Mouse (Mus musculus): ENCODE measurements around the gene Scel. TPM values are rescaled to one million over a fixed set of nuclear protein-coding genes. Genes with fewer than 3 reads are reported as not detected.

Scel gene
- polyA plus RNA-seq, 1 experiment from 2014 or later: 20.2 TPM

DNA sequence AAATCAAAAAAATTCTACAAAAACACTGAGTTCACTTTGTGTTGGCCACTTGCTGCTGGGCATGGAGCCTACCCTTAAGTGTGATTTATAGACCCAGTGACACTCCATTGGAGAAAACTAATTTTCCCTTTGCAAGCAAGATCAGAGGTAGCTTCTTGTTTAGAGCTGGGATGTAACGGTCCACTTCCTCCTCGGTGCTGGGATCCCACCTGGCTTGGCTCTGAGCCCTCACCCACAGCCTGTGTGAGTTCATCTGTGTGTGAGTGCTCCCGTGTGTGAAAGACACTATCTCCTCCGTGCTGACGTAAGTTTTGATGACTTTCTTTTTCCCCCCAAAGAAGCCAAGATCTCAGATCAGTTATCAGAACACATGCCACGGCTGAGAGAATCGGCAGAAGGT is 62.7 kb downstream of the Scel start:
- no peak overlapping the region for H3K4me3 ChIP-seq (replicated peaks)
- no peak for ATAC-seq (ENCODE audit: insufficient number of reproducible peaks, low FRiP score, low TSS enrichment, low read depth)
- no peaks in the 10 kb centered on the region for H3K27me3 ChIP-seq
- no peak overlapping the region for H3K9ac ChIP-seq
- H3K36me3 ChIP-seq: no peaks in the 10 kb centered on the region
- no peak overlapping the region for H3K4me2 ChIP-seq (replicated peaks)
- 81% methylated on average over 7 of the region's 7 CpGs for WGBS
- H3K27ac ChIP-seq (replicated peaks): no peak overlapping the region
- H3K4me1 ChIP-seq: no peaks in the 10 kb centered on the region
- H3K9me3 ChIP-seq (replicated peaks): no peaks in the 10 kb centered on the region

DNA sequence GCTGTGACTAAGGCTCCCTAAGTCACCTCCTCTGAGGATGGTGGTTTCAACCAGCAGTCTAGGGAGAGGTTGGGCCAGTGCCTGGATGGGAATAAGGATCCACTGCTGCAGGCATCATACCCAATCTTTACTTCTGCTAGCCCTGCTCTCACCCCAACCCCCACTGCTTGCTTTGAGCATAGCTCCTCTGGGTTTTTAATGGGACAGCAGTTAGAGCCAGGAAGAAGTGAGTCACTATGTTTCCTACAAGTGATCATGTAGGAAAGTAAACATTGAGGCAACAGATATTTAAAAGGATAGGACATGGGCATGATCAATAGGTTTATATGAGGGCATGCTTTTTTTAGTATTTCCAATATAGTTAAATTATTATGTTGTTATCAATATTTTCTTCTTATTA is 63.9 kb downstream of the Scel start:
- no peak overlapping the region for H3K4me2 ChIP-seq (replicated peaks)
- no peak overlapping the region for H3K4me3 ChIP-seq (replicated peaks)
- H3K27me3 ChIP-seq: no peaks in the 10 kb centered on the region
- H3K27ac ChIP-seq (replicated peaks): no peak overlapping the region
- H3K36me3 ChIP-seq: no peaks in the 10 kb centered on the region
- no peak for ATAC-seq (ENCODE audit: insufficient number of reproducible peaks, low FRiP score, low TSS enrichment, low read depth)
- no peaks in the 10 kb centered on the region for H3K9me3 ChIP-seq (replicated peaks)
- no peak overlapping the region for H3K9ac ChIP-seq
- no peaks in the 10 kb centered on the region for H3K4me1 ChIP-seq

DNA sequence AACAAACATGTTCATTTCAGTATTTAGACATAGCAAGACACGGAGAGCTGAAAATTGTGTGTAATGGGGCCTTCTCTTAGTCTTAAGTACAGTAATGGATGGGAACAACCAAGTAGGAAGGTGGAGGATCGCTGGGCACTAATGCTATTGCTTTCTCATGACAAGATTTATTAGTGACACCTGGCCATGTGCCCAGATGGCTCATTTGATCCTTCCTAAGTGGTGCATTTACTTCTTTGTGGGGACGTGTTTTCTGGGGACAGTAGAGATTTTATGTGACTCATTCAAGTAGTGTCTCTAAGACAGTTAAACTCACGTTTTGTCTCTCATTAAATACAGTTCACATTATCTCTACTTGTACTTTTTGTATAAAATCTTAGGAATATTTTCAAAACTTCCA is 73.5 kb downstream of the Scel start:
- no peak overlapping the region for H3K4me2 ChIP-seq (replicated peaks)
- no peaks in the 10 kb centered on the region for H3K9me3 ChIP-seq (replicated peaks)
- no peaks in the 10 kb centered on the region for H3K4me1 ChIP-seq
- H3K27me3 ChIP-seq: no peaks in the 10 kb centered on the region
- 59% methylated on average over 4 of the region's 4 CpGs for WGBS
- ATAC-seq (ENCODE audit: insufficient number of reproducible peaks, low FRiP score, low TSS enrichment, low read depth): no peak
- no peak overlapping the region for H3K27ac ChIP-seq (replicated peaks)
- no peak overlapping the region for H3K4me3 ChIP-seq (replicated peaks)
- H3K36me3 ChIP-seq: no peaks in the 10 kb centered on the region
- no peak overlapping the region for H3K9ac ChIP-seq

DNA sequence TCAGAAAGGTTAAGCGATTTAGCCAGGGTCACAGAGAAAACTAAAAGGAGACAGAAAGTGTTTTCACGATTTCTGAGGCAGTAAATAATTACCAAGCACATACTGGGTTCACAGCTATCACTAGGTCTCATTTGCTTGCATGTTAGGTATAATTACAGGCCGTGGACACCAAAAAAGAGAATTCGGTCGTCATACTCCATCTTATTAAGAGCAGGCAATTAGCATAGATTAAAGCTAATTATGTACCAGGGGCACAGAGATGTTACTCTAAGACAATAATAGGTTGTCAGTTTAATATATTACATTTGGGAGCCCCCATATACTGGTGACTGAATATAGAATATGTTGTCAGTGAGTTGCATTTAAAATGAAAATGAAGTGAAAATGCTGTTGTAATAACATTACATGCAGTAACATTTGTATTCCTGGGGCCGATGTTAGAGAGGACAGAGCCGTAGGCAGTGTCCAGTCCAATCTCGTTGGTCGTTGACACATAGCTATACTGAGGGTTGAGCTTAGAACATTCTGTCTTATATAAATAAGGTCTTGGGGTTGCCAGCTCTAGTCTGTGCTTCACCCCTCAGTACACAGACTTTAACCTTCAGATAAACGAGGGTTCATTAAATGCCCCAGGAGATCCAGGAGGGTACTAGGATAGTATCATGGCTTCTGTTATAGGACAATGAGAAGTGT is 74.2 kb downstream of the Scel start:
- Histone ChIP-seq H3K9ac (no peak overlapping the region), H3K9me3 (replicated peaks) (no peaks in the 10 kb centered on the region), H3K36me3 (no peaks in the 10 kb centered on the region), H3K27me3 (no peaks in the 10 kb centered on the region), H3K4me1 (no peaks in the 10 kb centered on the region), H3K4me2 (replicated peaks) (no peak overlapping the region), H3K27ac (replicated peaks) (no peak overlapping the region), H3K4me3 (replicated peaks) (no peak overlapping the region)
- 76% methylated on average over 10 of the region's 10 CpGs for WGBS
- no peak for ATAC-seq (ENCODE audit: insufficient number of reproducible peaks, low FRiP score, low TSS enrichment, low read depth)

DNA sequence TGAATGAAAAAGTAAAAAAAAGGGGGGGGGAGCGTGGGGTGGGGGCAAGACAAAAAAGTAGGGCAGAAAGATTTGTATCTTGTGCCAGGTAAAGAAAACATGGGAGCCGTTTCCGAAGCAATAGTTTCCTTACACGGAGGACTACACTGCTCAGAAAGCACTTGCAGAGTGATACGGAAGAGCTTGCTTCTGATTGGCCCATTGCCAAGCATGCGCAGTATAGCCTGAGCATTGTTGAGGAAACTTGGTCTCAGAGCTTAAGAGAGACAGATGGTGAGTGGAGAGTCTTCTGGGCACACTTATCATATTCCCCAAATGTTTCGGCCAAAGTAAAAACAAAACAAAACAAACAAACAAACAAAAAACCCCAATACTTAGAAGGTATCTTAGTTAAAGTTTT is 76.7 kb downstream of the Scel start:
- Histone ChIP-seq H3K9me3 (replicated peaks) (no peaks in the 10 kb centered on the region), H3K36me3 (no peaks in the 10 kb centered on the region), H3K4me3 (replicated peaks) (no peak overlapping the region), H3K9ac (no peak overlapping the region), H3K27ac (replicated peaks) (no peak overlapping the region), H3K4me2 (replicated peaks) (no peak overlapping the region), H3K4me1 (no peaks in the 10 kb centered on the region), H3K27me3 (no peaks in the 10 kb centered on the region)
- 62% methylated on average over 7 of the region's 7 CpGs for WGBS
- ATAC-seq (ENCODE audit: insufficient number of reproducible peaks, low FRiP score, low TSS enrichment, low read depth): no peak

DNA sequence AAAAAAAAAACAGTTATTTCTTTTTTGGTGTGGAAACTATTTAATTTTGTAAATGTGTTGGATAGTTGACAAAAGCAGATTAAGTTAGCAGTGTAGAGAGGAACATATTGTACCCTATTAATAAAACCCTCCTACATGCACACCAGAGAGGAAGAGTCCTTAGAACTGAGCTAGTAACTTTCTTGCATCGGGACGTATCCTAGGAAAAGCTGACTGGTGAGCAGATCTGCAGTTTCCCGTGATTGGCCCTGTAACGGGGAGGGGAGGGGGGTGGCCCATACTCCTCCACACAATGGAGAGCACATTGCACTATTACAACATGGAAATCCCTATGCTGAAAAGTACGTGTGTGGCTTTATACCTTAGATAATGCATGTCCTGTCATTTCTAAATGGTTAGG is 82.7 kb downstream of the Scel start:
- ATAC-seq (ENCODE audit: insufficient number of reproducible peaks, low FRiP score, low TSS enrichment, low read depth): no peak
- H3K4me3 ChIP-seq (replicated peaks): no peak overlapping the region
- H3K27me3 ChIP-seq: no peaks in the 10 kb centered on the region
- H3K4me2 ChIP-seq (replicated peaks): no peak overlapping the region
- no peaks in the 10 kb centered on the region for H3K36me3 ChIP-seq
- H3K9me3 ChIP-seq (replicated peaks): no peaks in the 10 kb centered on the region
- WGBS: 50% methylated on average over 5 of the region's 5 CpGs
- no peak overlapping the region for H3K9ac ChIP-seq
- H3K27ac ChIP-seq (replicated peaks): no peak overlapping the region
- no peaks in the 10 kb centered on the region for H3K4me1 ChIP-seq

DNA sequence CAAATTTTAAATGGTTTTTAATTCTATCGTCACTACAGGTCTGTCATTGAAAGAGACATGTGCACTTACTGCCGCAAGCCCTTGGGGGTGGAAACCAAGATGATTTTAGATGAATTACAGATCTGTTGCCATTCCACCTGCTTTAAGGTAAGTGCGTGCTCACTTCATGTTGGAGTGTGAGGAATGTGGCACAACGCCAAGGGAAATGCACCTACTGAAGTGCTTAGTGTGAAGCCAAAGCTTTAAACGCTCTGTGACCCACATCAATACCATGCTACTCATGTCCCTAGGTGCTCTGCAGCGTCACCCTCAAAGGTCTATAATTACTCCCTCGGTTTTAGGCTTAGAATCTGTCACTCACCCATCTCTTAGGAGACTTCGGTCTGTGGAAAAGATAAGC is 94.9 kb downstream of the Scel start:
- Histone ChIP-seq H3K36me3 (no peaks in the 10 kb centered on the region), H3K27me3 (no peaks in the 10 kb centered on the region), H3K9me3 (replicated peaks) (no peaks in the 10 kb centered on the region), H3K4me1 (peaks cover 4% of the 10 kb centered on the region; the same call in 1 of the 2 replicates), H3K4me3 (replicated peaks) (no peak overlapping the region), H3K27ac (replicated peaks) (no peak overlapping the region), H3K4me2 (replicated peaks) (no peak overlapping the region), H3K9ac (no peak overlapping the region)
- 76% methylated on average over 8 of the region's 8 CpGs for WGBS
- ATAC-seq (ENCODE audit: insufficient number of reproducible peaks, low FRiP score, low TSS enrichment, low read depth): no peak

DNA sequence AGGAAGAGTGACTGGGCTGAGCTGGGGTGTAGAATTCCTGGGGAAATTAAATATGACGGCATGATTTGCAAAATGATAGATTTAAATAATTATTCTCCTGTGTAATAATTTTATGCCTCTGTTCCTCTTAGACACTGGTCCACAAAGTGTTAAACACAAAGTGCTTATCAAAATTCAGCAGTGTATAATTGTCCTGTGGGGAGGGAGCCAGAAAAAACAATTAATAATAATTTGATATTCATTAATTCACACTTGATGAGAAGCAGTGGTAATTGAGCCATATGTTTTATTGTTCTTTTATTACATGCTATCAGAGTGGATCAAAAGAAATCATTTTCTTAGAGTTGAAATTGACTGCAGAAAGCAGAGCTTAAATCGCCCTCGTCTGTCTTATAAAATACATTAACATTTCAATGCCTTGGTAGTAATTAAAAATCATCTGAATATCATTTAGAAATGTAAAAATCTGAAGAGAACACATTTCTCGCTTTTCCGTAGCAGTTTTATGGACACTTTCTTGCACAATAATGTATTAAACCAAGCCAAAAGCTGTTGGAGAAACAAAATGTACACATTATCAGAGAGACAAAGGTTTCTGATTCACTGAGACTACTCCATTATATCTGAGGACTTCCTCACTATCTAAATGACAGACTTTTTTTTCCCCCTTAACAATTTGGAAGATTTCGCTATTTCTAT is 100.6 kb downstream of the Scel start:
- Histone ChIP-seq H3K27ac (replicated peaks) (no peak overlapping the region), H3K36me3 (no peaks in the 10 kb centered on the region), H3K4me2 (replicated peaks) (no peak overlapping the region), H3K27me3 (no peaks in the 10 kb centered on the region), H3K9ac (no peak overlapping the region), H3K4me3 (replicated peaks) (no peak overlapping the region), H3K9me3 (replicated peaks) (no peaks in the 10 kb centered on the region), H3K4me1 (peaks cover 4% of the 10 kb centered on the region; the same call in 1 of the 2 replicates)
- WGBS: 76% methylated on average over 6 of the region's 6 CpGs
- no peak for ATAC-seq (ENCODE audit: insufficient number of reproducible peaks, low FRiP score, low TSS enrichment, low read depth)

DNA sequence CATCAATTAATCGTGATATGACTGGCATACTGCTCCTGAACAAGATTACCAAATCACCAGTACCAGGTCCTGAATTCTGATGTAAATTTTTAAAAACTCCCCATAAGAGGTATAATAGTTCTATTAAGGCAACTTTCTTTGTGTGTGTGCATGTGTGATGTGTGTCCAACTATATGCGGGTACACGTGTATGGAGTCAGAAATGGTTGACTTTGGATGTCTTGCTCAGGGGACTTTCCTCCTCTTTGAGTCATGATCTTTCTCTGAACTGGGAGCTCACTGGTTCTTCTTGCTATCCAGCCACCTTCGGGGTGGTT is 101.1 kb downstream of the Scel start:
- WGBS: 88% methylated on average over 4 of the region's 4 CpGs
- Histone ChIP-seq H3K4me2 (replicated peaks) (no peak overlapping the region), H3K27me3 (no peaks in the 10 kb centered on the region), H3K4me1 (peaks cover 4% of the 10 kb centered on the region; the same call in 1 of the 2 replicates), H3K27ac (replicated peaks) (no peak overlapping the region), H3K4me3 (replicated peaks) (no peak overlapping the region), H3K9ac (no peak overlapping the region), H3K36me3 (no peaks in the 10 kb centered on the region), H3K9me3 (replicated peaks) (no peaks in the 10 kb centered on the region)
- no peak for ATAC-seq (ENCODE audit: insufficient number of reproducible peaks, low FRiP score, low TSS enrichment, low read depth)

DNA sequence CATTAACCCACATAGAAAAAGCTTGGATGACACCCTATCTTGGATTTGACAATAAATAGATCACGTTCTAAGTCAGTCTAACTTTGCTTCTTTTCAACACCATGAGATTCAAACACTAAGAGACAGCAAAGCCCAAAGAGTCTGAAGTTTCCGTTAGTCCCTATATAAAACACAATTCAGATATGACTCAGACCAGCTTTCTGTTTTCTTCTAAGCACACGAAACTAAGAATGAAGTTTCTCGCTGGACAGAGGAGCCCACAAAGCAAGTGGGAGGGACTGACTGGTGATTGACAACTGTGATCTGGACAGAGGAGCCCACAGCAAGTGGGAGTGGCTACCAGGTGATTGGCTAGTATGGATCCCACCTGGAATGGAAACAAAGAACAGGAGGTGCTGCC is 106.6 kb downstream of the Scel start:
- H3K36me3 ChIP-seq: no peaks in the 10 kb centered on the region
- H3K27ac ChIP-seq (replicated peaks): no peak overlapping the region
- no peak for ATAC-seq (ENCODE audit: insufficient number of reproducible peaks, low FRiP score, low TSS enrichment, low read depth)
- H3K9ac ChIP-seq: no peak overlapping the region
- H3K4me1 ChIP-seq: no peaks in the 10 kb centered on the region
- 91% methylated on average over 4 of the region's 4 CpGs for WGBS
- H3K4me2 ChIP-seq (replicated peaks): no peak overlapping the region
- no peaks in the 10 kb centered on the region for H3K27me3 ChIP-seq
- H3K4me3 ChIP-seq (replicated peaks): no peak overlapping the region
- no peaks in the 10 kb centered on the region for H3K9me3 ChIP-seq (replicated peaks)

DNA sequence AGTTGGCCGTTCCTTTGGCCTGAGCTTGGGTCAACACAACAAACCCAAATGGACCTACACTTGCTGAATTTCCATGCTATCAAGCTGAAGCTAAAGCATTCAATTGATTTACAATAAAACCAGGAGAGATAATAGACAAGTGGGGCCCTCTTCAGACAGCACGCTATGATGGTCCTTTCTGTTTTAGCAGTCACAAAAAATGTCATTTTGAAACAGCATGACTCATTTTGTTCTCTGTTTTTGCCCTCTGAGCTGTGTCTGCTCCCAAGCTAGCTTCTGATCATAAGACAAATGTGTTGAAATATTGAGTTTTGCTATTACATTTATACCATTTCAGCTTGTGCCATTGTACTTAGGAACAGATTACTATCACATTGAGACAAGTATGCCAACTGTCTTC is 108.1 kb downstream of the Scel start:
- Histone ChIP-seq H3K9me3 (replicated peaks) (no peaks in the 10 kb centered on the region), H3K4me1 (no peaks in the 10 kb centered on the region), H3K27ac (replicated peaks) (no peak overlapping the region), H3K9ac (no peak overlapping the region), H3K36me3 (no peaks in the 10 kb centered on the region), H3K4me3 (replicated peaks) (no peak overlapping the region), H3K27me3 (no peaks in the 10 kb centered on the region), H3K4me2 (replicated peaks) (no peak overlapping the region)
- 94% methylated on average over 2 of the region's 2 CpGs for WGBS
- ATAC-seq (ENCODE audit: insufficient number of reproducible peaks, low FRiP score, low TSS enrichment, low read depth): no peak

DNA sequence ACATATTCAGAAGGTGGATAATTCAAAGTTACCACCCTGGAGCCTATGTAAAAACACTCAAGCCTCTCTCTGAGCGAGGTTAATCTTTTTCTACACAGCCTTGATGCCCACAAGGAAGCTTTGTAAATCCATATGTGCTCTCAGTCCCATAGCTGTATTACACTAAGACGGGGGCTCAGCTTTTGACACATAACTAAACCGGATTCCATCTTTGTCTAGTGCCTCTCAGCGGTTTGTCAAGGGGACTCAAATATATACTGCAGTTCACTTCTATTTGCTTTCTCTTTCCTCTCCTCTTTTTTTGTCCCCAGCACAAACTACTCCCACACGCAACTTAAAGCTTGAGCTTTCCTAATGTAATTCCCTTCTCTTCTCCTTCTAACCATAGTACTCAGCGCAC is 113.0 kb downstream of the Scel start:
- 84% methylated on average over 6 of the region's 6 CpGs for WGBS
- Histone ChIP-seq H3K4me2 (replicated peaks) (no peak overlapping the region), H3K4me3 (replicated peaks) (no peak overlapping the region), H3K27me3 (no peaks in the 10 kb centered on the region), H3K27ac (replicated peaks) (no peak overlapping the region), H3K9me3 (replicated peaks) (no peaks in the 10 kb centered on the region), H3K9ac (no peak overlapping the region), H3K36me3 (no peaks in the 10 kb centered on the region), H3K4me1 (no peaks in the 10 kb centered on the region)
- no peak for ATAC-seq (ENCODE audit: insufficient number of reproducible peaks, low FRiP score, low TSS enrichment, low read depth)
